8 mouse cellular contexts compared by ENCODE assay signal in the genomic region with DNA sequence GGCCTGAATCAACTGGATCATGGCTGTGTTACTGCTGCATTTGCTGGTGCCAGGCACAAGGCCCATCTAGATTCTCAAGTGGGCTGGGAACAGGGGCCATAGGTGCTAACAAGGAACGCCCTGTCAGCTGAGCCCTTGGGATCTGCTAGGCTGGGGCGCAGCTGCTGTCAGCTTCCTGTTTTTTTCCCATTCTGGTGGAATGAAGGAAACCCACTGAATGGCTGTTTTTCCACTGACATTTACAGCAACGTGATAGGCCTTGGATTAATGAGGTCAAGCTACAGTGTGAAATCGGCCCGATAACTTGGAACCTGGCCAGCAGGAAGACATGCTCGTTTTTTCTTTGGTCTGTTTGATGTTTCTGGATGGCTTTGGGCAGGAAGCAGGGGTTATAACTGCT. TPM values are rescaled to one million over a fixed set of nuclear protein-coding genes. Genes with fewer than 3 reads are reported as not detected.
DNase-seq lines count a peak whose midpoint lies in the region; ATAC-seq and TF ChIP-seq lines count a peak whose summit lies in the region.

No protein-coding gene starts in this region.

- intact Hi-C loops in left cerebral cortex, postnatal 4 days (cut with DNase I): no loop called here
- intact Hi-C loops in left cerebral cortex, postnatal 36 days (cut with DNase I): no loop called here

- H3K27ac ChIP-seq in kidney, adult 2 months (ENCODE audit: insufficient read depth, low read depth, low read length): peak overlapping the region; percentile 73

- H3K4me3 ChIP-seq in kidney, adult 2 months (ENCODE audit: insufficient read depth, low read depth, low read length): no peak overlapping the region

- no peak for TF ChIP-seq POLR2A in kidney, adult 2 months (IDR thresholded peaks at IDR 0.05; ENCODE audit: low read depth, low read length)

- WGBS in kidney, adult 2 months: 14% methylated on average over 6 of the region's 6 CpGs

- no peaks in the 10 kb centered on the region for H3K36me3 ChIP-seq in kidney, adult 2 months (ENCODE audit: control insufficient read depth, insufficient read depth, low read length)

- no peak for ATAC-seq in frontal cortex, adult (ENCODE audit: low TSS enrichment)
- no peak for ATAC-seq in erythroblast, adult 5-6 weeks (replicated peaks; ENCODE audit: low FRiP score, poor library complexity, severe bottlenecking)

- H3K27me3 ChIP-seq in kidney, adult 2 months (replicated peaks; ENCODE audit: control insufficient read depth, insufficient read depth, low read length): no peaks in the 10 kb centered on the region

- no peak for TF ChIP-seq CTCF in kidney, adult 2 months (conservative IDR thresholded peaks at IDR 0.05; ENCODE audit: insufficient read depth, insufficient read length, low read depth, low read length)

- DNase-seq in left cerebral cortex, postnatal 4 days: peak; percentile 64
- DNase-seq in left cerebral cortex, postnatal 36 days (ENCODE audit: low spot score in 2 of 2): no peak
- DNase-seq in adrenal gland, postnatal 10 days: peak; percentile 68
- DNase-seq in heart, adult 9 months (ENCODE audit: low spot score in 2 of 2): peak; percentile 81 to 91
- peak; percentile 94 for DNase-seq in kidney, adult 2 months
- peak; percentile 85 for DNase-seq in lung, postnatal 36 days

- H3K4me1 ChIP-seq in kidney, adult 2 months (ENCODE audit: control insufficient read depth, insufficient read depth, low read length): peaks cover 23% of the 10 kb centered on the region; the same call in 1 of the 2 replicates

RNA-seq across cellular contexts. Expression of gene Ppp1r16b, which starts 7.6 kb away (rescaled TPM):
- 10 to 100 TPM; 50.2 to 51.0 TPM for total RNA-seq in left cerebral cortex, postnatal 4 days (2021)
- total RNA-seq in left cerebral cortex, postnatal 36 days (2021): 100 to 1,000 TPM; 125 to 129 TPM
- total RNA-seq in adrenal gland, postnatal 10 days (2021): 10 to 100 TPM; 14.4 to 17.2 TPM
- 20.1 and 22.2 TPM in 2 replicates for polyA plus RNA-seq in kidney, adult 2 months (2012; rRNA removed)
- not detected in 2 replicates for total RNA-seq in erythroblast, adult 5-6 weeks (2015; ENCODE audit: low replicate concordance)
- total RNA-seq in erythroblast, adult 5-6 weeks (2017; ENCODE audit: low replicate concordance): 0.14 TPM in 1 of 2 replicates, not detected in the other

RNA-seq across cellular contexts. Expression of gene Actr5, which starts 48.1 kb away (rescaled TPM):
- total RNA-seq in left cerebral cortex, postnatal 4 days (2021): 10 to 100 TPM; 14.3 to 15.5 TPM
- total RNA-seq in left cerebral cortex, postnatal 36 days (2021): 10 to 100 TPM; 12.1 to 13.1 TPM
- total RNA-seq in adrenal gland, postnatal 10 days (2021): 10 to 100 TPM; 10.7 to 12.7 TPM
- polyA plus RNA-seq in kidney, adult 2 months (2012; rRNA removed): 6.2 and 6.4 TPM in 2 replicates
- total RNA-seq in erythroblast, adult 5-6 weeks (2015; ENCODE audit: low replicate concordance): 3.1 and 6.5 TPM in 2 replicates
- 4.0 and 7.4 TPM in 2 replicates for total RNA-seq in erythroblast, adult 5-6 weeks (2017; ENCODE audit: low replicate concordance)

Comparison
In these comparisons a context has a peak if more than half of its experiments do, and no peak if none do; other contexts are left out.
1. DNase-seq: peak in left cerebral cortex, postnatal 4 days (single experiment), adrenal gland, postnatal 10 days (single experiment), heart, adult 9 months (2 of 2), kidney, adult 2 months (single experiment) and lung, postnatal 36 days (single experiment); none in left cerebral cortex, postnatal 36 days (0 of 2).
2. RNA of gene Ppp1r16b, which starts 7.6 kb away (total RNA-seq): 125 to 129 TPM in left cerebral cortex, postnatal 36 days, 50.2 to 51.0 TPM in left cerebral cortex, postnatal 4 days and 14.4 to 17.2 TPM in adrenal gland, postnatal 10 days; 0.14 TPM in erythroblast, adult 5-6 weeks; every median in the first group is over 10 times any median in the second.